Mouse (Mus musculus): ENCODE measurements around the gene Rcor1.
A peak's percentile ranks its signal among the peaks of the same experiment; 100 is the strongest.

Rcor1 gene

GRCm38 (mm10) chr12:111021577-111021976, 17.6 kb upstream of the Rcor1 start:
- DNase-seq (ENCODE audit: low spot score) = no peak

GRCm38 (mm10) chr12:111028176-111029167, 10.7 kb upstream of the Rcor1 start:
- no peak for DNase-seq (ENCODE audit: low spot score)

- no peak for DNase-seq (ENCODE audit: low spot score)
Observed at GRCm38 (mm10) chr12:111029291-111029890, 9.8 kb upstream of the Rcor1 start.

- DNase-seq (ENCODE audit: low spot score) = no peak
Observed at GRCm38 (mm10) chr12:111032839-111033238, 6.3 kb upstream of the Rcor1 start.

GRCm38 (mm10) chr12:111035182-111035824, 3.8 kb upstream of the Rcor1 start:
- no peak for DNase-seq (ENCODE audit: low spot score)

GRCm38 (mm10) chr12:111036198-111036775, 2.9 kb upstream of the Rcor1 start:
- DNase-seq (ENCODE audit: low spot score) = no peak

GRCm38 (mm10) chr12:111037241-111038180, 1.6 kb upstream of the Rcor1 start:
- no peak for DNase-seq (ENCODE audit: low spot score)

GRCm38 (mm10) chr12:111038231-111038975, 748 bp upstream of the Rcor1 start:
- DNase-seq (ENCODE audit: low spot score) = peak; percentile 65

- no peak for DNase-seq (ENCODE audit: low spot score)
Observed at GRCm38 (mm10) chr12:111039771-111040530, 800 bp downstream of the Rcor1 start.

- no peak for DNase-seq (ENCODE audit: low spot score)
Observed at GRCm38 (mm10) chr12:111040531-111040860, 1.3 kb downstream of the Rcor1 start.

GRCm38 (mm10) chr12:111041196-111041595, 2.0 kb downstream of the Rcor1 start:
- DNase-seq (ENCODE audit: low spot score) = no peak

- no peak for DNase-seq (ENCODE audit: low spot score)
Observed at GRCm38 (mm10) chr12:111042365-111042764, 3.2 kb downstream of the Rcor1 start.

GRCm38 (mm10) chr12:111044880-111045279, 5.7 kb downstream of the Rcor1 start:
- no peak for DNase-seq (ENCODE audit: low spot score)

GRCm38 (mm10) chr12:111046866-111047265, 7.7 kb downstream of the Rcor1 start:
- DNase-seq (ENCODE audit: low spot score) = no peak

- no peak for DNase-seq (ENCODE audit: low spot score)
Observed at GRCm38 (mm10) chr12:111048201-111048600, 9.1 kb downstream of the Rcor1 start.

- DNase-seq (ENCODE audit: low spot score) = no peak
Observed at GRCm38 (mm10) chr12:111050256-111050655, 11.1 kb downstream of the Rcor1 start.

- DNase-seq (ENCODE audit: low spot score) = no peak
Observed at GRCm38 (mm10) chr12:111063361-111063760, 24.2 kb downstream of the Rcor1 start.

- DNase-seq (ENCODE audit: low spot score) = no peak
Observed at GRCm38 (mm10) chr12:111064220-111064619, 25.1 kb downstream of the Rcor1 start.

- no peak for DNase-seq (ENCODE audit: low spot score)
Observed at GRCm38 (mm10) chr12:111065330-111065729, 26.2 kb downstream of the Rcor1 start.

GRCm38 (mm10) chr12:111067816-111068215, 28.7 kb downstream of the Rcor1 start:
- no peak for DNase-seq (ENCODE audit: low spot score)

All from left cerebral cortex, adult 11 months (tissue).